Mouse (Mus musculus) thymus, adult 2 months (tissue): ENCODE results near the gene Nom1. TPM values are rescaled to one million over a fixed set of nuclear protein-coding genes. Genes with fewer than 3 reads are reported as not detected.

Experiments
- DNase-seq: peaks from one replicate; pipeline ENCODE4 v3.0.0; 2021
- H3K27ac ChIP-seq: fragments of 200-500 bp; 2 replicates; pipeline ENCODE4 v1.5.1; 2012; ENCODE audit warnings: low read length, control low read depth; ENCODE audit not compliant: control insufficient read depth, insufficient read depth
- H3K27me3 ChIP-seq: fragments of 200-500 bp; 2 replicates; pipeline ENCODE4 v1.6.1; 2012; ENCODE audit warnings: mild to moderate bottlenecking, low read length, moderate library complexity, mixed read lengths; ENCODE audit not compliant: control insufficient read depth, insufficient read depth
- H3K36me3 ChIP-seq: fragments of 200-500 bp; 2 replicates; pipeline ENCODE4 v1.6.1; 2012; ENCODE audit warnings: mild to moderate bottlenecking, low read length, moderate library complexity; ENCODE audit not compliant: control insufficient read depth, insufficient read depth
- H3K4me1 ChIP-seq: fragments of 200-500 bp; replicated peaks from 2 replicates; pipeline ENCODE4 v1.6.1; 2012; ENCODE audit warnings: low read length; ENCODE audit not compliant: control insufficient read depth, insufficient read depth
- H3K4me3 ChIP-seq: fragments of 200-500 bp; 2 replicates; pipeline ENCODE4 v1.5.1; 2012; ENCODE audit warnings: mild to moderate bottlenecking, low read length, control low read depth, moderate library complexity; ENCODE audit not compliant: control insufficient read depth, insufficient read depth
- CTCF ChIP-seq: fragments of 200-500 bp; IDR thresholded peaks from 2 replicates; pipeline ENCODE4 v1.5.1; 2012; ENCODE audit warnings: mild to moderate bottlenecking, control low read depth, low read length, moderate library complexity, borderline replicate concordance; ENCODE audit not compliant: control insufficient read depth, poor library complexity, insufficient read depth; ENCODE audit errors: extremely low read depth
- POLR2A ChIP-seq: fragments of 200-500 bp; IDR thresholded peaks from 2 replicates; pipeline ENCODE4 v1.6.1; 2012; ENCODE audit warnings: mild to moderate bottlenecking, low read length, control low read depth, moderate library complexity; ENCODE audit not compliant: control insufficient read depth, poor library complexity, insufficient read depth; ENCODE audit errors: extremely low read depth
- WGBS: fragments of 180-500 bp; shearing (Covaris S2); methylation state at CpG from one replicate; pipeline ENCODE4 v1.1.7; 2018; 5-methylcytosine and 5-hydroxymethylcytosine counted together
- polyA plus RNA-seq: library from polyadenylated mRNA; depleted of rRNA; stranded (reverse); fragments of >200 nt; gene quantifications from 2 replicates; pipeline ENCODE4 v1.2.3, GENCODE M21; 2012; rRNA removed

Nom1 gene
- polyA plus RNA-seq, 1 experiment, result 7.5 TPM

- no peak overlapping the region for H3K4me3 ChIP-seq
- 15% methylated on average over 4 of the region's 4 CpGs for WGBS
- TF ChIP-seq POLR2A, result no peak
- TF ChIP-seq CTCF, result no peak
- H3K27me3 ChIP-seq, result peaks cover 12% of the 10 kb centered on the region
- no peaks in the 10 kb centered on the region for H3K4me1 ChIP-seq
- H3K36me3 ChIP-seq, result no peaks in the 10 kb centered on the region
- H3K27ac ChIP-seq, result no peak overlapping the region
- no peak for DNase-seq
These were observed 49.3 kb downstream of the Nom1 start for GRCm38 (mm10) chr5:29483801-29484200.

GRCm38 (mm10) chr5:29484965-29485940 is 50.8 kb downstream of the Nom1 start:
- H3K36me3 ChIP-seq, result no peaks in the 10 kb centered on the region
- H3K4me3 ChIP-seq, result no peak overlapping the region
- H3K4me1 ChIP-seq, result no peaks in the 10 kb centered on the region
- TF ChIP-seq CTCF, result no peak
- TF ChIP-seq POLR2A, result no peak
- 11% methylated on average over 38 of the region's 38 CpGs for WGBS
- H3K27me3 ChIP-seq, result peaks cover 11% of the 10 kb centered on the region
- DNase-seq, result no peak
- no peak overlapping the region for H3K27ac ChIP-seq

- Histone ChIP-seq H3K27me3 (peaks cover 9% of the 10 kb centered on the region), H3K36me3 (no peaks in the 10 kb centered on the region), H3K27ac (no peak overlapping the region), H3K4me1 (no peaks in the 10 kb centered on the region), H3K4me3 (no peak overlapping the region)
- no peak for DNase-seq
- WGBS, result 5% methylated on average over 10 of the region's 10 CpGs
- TF ChIP-seq POLR2A, result no peak
- TF ChIP-seq CTCF, result no peak
These were observed 51.5 kb downstream of the Nom1 start for GRCm38 (mm10) chr5:29485941-29486320.

- WGBS, result 32% methylated on average over 13 of the region's 13 CpGs
These were observed 52.9 kb downstream of the Nom1 start for GRCm38 (mm10) chr5:29487321-29487720.

GRCm38 (mm10) chr5:29507013-29507412 is 72.5 kb downstream of the Nom1 start:
- WGBS, result 69% methylated on average over 3 of the region's 3 CpGs
- no peaks in the 10 kb centered on the region for H3K4me1 ChIP-seq
- H3K27me3 ChIP-seq, result no peaks in the 10 kb centered on the region
- no peak overlapping the region for H3K27ac ChIP-seq
- no peak for DNase-seq
- no peak for TF ChIP-seq CTCF
- no peak for TF ChIP-seq POLR2A
- no peaks in the 10 kb centered on the region for H3K36me3 ChIP-seq
- no peak overlapping the region for H3K4me3 ChIP-seq

More at GRCm38 (mm10) chr5:29487321-29487720, 52.9 kb downstream of the Nom1 start:
- H3K36me3 ChIP-seq, result no peaks in the 10 kb centered on the region
- no peaks in the 10 kb centered on the region for H3K4me1 ChIP-seq
- no peak overlapping the region for H3K27ac ChIP-seq
- H3K4me3 ChIP-seq, result no peak overlapping the region
- no peak for TF ChIP-seq CTCF
- no peak for TF ChIP-seq POLR2A
- peaks cover 9% of the 10 kb centered on the region for H3K27me3 ChIP-seq
- DNase-seq, result no peak

Other genes starting within 250 kb of the Nom1 start
- 0.37 and 0.55 TPM in 2 replicates for gene Rnf32, start 238.7 kb upstream of the Nom1 start, polyA plus RNA-seq
- 1.5 and 1.9 TPM in 2 replicates for gene Lmbr1, start 56.3 kb upstream of the Nom1 start, polyA plus RNA-seq
- gene Mnx1, start 43.8 kb downstream of the Nom1 start, polyA plus RNA-seq, result 0.08 TPM in 1 of 2 replicates, not detected in the other
- gene Ube3c, start 134.6 kb downstream of the Nom1 start, polyA plus RNA-seq, result 16.4 and 17.3 TPM in 2 replicates